Mouse (Mus musculus): ENCODE measurements around the gene Itgbl1. TPM values are rescaled to one million over a fixed set of nuclear protein-coding genes. Genes with fewer than 3 reads are reported as not detected.

The Itgbl1 gene
- polyA plus RNA-seq, 1 experiment from 2014 or later = 0.40 TPM

DNA sequence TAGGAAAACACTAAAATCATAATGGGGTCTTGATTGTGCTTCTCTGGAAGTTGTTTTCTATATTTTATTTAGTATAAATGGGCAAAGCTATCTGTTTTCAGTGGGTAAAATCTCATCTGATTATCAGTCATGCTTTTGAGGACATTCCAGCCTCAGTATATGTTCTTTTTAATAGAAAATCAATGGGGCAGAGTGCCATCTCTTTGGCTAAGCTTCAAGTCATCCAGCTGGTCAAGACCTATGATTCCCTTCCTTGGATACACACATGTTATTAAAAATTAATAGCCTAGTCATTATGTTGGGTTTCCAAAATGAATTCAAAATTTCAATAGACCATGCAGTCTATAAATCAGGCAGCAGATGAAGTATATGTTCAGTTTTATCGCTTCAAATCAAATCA, 204.8 kb downstream of the Itgbl1 start:
- Histone ChIP-seq H3K4me1 (ENCODE audit: control insufficient read depth, insufficient read depth, low read length) (no peaks in the 10 kb centered on the region), H3K9me3 (replicated peaks; ENCODE audit: control insufficient read depth, low read length) (no peaks in the 10 kb centered on the region), H3K36me3 (ENCODE audit: control insufficient read depth, insufficient read depth, low read length) (no peaks in the 10 kb centered on the region), H3K27ac (ENCODE audit: low read length) (no peak overlapping the region), H3K4me3 (replicated peaks; ENCODE audit: low read length) (no peak overlapping the region), H3K9ac (ENCODE audit: low read length) (no peak overlapping the region), H3K4me2 (ENCODE audit: low read depth, low read length) (no peak overlapping the region), H3K27me3 (ENCODE audit: control insufficient read depth, insufficient read depth, low read length) (no peaks in the 10 kb centered on the region)
- 88% methylated on average over 1 of the region's 1 CpGs for WGBS
- ATAC-seq (ENCODE audit: insufficient read depth, low FRiP score) = no peak

DNA sequence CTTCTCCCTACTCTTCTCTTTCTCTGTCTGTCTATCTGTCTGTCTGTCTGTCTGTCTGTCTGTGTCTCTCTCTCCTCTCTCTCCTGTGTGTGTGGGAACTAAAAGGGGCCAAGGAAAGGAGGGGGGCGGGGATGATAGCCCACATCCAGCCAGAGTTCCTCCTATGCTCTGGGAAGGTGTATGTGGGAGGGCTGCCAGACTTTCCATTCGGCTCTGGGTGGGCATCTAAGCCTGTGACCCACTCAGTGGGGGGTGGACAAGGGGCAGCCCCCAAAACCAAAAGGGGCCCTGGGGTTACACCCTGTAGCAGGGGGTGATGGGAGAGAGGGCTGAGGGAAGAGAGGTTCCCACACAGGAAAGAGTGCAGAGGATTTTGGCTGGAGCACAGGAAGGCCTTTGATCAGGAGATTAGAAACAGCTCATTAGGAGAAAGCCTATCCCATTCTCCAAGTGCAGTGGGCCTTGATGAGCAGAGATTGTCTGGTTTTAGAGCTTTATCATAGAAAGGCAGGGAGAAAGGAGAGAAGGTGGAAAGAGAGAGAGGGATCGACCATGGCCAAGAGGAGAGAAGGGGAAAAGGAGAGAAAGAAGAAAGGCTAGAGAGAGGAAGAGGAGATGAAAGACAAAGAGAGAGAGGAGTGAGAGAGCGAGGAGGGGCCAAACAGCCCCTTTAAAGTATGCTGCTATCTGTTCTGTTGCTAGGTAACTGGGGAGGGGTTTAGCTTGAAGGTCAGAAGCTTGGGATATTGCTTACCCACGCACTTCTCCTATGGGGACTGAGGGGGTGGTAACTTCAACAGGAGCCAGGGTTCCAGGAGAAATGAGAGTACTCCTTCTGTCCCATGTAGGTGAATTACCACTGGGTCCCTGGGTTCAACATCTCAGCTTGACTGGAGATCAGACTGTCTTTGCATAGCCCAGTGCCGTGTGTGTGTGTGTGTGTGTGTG, 206.3 kb downstream of the Itgbl1 start:
- whole genome bisulfite sequencing = 46% methylated on average over 6 of the region's 6 CpGs
- Histone ChIP-seq H3K4me2 (ENCODE audit: low read depth, low read length) (no peak overlapping the region), H3K36me3 (ENCODE audit: control insufficient read depth, insufficient read depth, low read length) (no peaks in the 10 kb centered on the region), H3K4me3 (replicated peaks; ENCODE audit: low read length) (no peak overlapping the region), H3K4me1 (ENCODE audit: control insufficient read depth, insufficient read depth, low read length) (no peaks in the 10 kb centered on the region), H3K27ac (ENCODE audit: low read length) (no peak overlapping the region), H3K9ac (ENCODE audit: low read length) (no peak overlapping the region), H3K27me3 (ENCODE audit: control insufficient read depth, insufficient read depth, low read length) (no peaks in the 10 kb centered on the region), H3K9me3 (replicated peaks; ENCODE audit: control insufficient read depth, low read length) (no peaks in the 10 kb centered on the region)
- ATAC-seq (ENCODE audit: insufficient read depth, low FRiP score) = no peak

DNA sequence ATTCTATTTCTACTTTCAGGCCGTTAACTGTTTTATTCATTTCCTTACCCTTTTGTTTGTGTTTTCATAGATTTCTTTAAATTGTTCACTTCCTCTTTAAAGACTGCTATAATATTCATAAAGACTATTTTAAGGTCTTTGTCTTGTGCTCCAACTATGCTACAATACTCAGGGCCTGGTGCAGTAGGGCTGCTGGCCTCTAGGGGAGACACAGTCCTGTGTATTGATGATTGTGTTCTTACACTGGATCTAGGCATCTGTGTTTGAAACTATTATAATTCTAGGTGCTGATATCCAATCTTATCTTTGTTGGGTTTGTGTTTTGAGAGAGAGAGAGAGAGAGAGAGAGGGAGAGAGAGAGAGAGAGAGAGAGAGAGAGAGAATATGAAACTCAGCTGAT, 268.1 kb downstream of the Itgbl1 start:
- H3K9me3 ChIP-seq (replicated peaks; ENCODE audit: control insufficient read depth, low read length) = no peaks in the 10 kb centered on the region
- WGBS = 84% methylated on average over 1 of the region's 1 CpGs
- no peak overlapping the region for H3K4me2 ChIP-seq (ENCODE audit: low read depth, low read length)
- no peak overlapping the region for H3K4me3 ChIP-seq (replicated peaks; ENCODE audit: low read length)
- no peak for ATAC-seq (ENCODE audit: insufficient read depth, low FRiP score)
- H3K36me3 ChIP-seq (ENCODE audit: control insufficient read depth, insufficient read depth, low read length) = no peaks in the 10 kb centered on the region
- no peaks in the 10 kb centered on the region for H3K27me3 ChIP-seq (ENCODE audit: control insufficient read depth, insufficient read depth, low read length)
- no peaks in the 10 kb centered on the region for H3K4me1 ChIP-seq (ENCODE audit: control insufficient read depth, insufficient read depth, low read length)
- no peak overlapping the region for H3K9ac ChIP-seq (ENCODE audit: low read length)
- H3K27ac ChIP-seq (ENCODE audit: low read length) = no peak overlapping the region

DNA sequence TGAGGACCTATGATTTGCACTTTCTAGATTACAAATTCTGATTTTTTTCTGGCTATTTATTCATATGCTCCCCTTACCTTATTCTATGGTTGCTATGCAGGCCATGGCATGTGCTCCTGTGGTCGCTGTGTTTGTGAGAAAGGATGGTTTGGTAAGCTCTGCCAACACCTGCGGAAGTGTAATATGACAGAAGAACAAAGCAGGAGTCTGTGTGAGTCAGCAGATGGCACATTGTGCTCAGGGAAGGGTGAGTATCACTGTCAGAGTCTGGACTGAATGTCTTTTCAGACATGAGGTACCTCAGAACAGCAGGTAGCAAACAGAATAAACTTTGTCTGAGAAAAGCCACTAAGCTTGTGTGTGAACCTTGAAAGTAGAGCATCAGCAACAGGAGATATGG, 306.8 kb downstream of the Itgbl1 start:
- Histone ChIP-seq H3K4me2 (ENCODE audit: low read depth, low read length) (no peak overlapping the region), H3K36me3 (ENCODE audit: control insufficient read depth, insufficient read depth, low read length) (no peaks in the 10 kb centered on the region), H3K4me3 (replicated peaks; ENCODE audit: low read length) (no peak overlapping the region), H3K9me3 (replicated peaks; ENCODE audit: control insufficient read depth, low read length) (no peaks in the 10 kb centered on the region), H3K9ac (ENCODE audit: low read length) (no peak overlapping the region), H3K27me3 (ENCODE audit: control insufficient read depth, insufficient read depth, low read length) (no peaks in the 10 kb centered on the region), H3K27ac (ENCODE audit: low read length) (no peak overlapping the region), H3K4me1 (ENCODE audit: control insufficient read depth, insufficient read depth, low read length) (no peaks in the 10 kb centered on the region)
- ATAC-seq (ENCODE audit: insufficient read depth, low FRiP score) = no peak
- 52% methylated on average over 2 of the region's 2 CpGs for WGBS

DNA sequence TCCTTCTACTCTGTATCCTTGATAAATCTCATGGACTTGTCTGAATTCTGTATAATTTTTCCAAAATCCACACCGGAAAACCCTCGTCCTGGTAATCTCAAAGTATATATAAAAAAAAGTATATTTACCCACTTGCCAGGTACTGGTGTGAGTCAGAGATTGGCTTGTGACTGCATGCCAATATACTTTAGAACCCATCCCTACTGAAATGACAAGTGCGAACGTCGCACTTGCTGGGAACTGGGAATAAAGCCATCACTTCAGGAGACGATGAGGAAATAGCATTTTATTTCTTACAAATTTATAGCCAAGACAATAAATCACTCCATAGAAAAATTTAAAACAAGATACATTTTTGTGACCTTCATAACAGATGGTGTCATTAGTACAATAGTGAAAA, 308.2 kb downstream of the Itgbl1 start:
- H3K36me3 ChIP-seq (ENCODE audit: control insufficient read depth, insufficient read depth, low read length) = no peaks in the 10 kb centered on the region
- 77% methylated on average over 6 of the region's 6 CpGs for WGBS

DNA sequence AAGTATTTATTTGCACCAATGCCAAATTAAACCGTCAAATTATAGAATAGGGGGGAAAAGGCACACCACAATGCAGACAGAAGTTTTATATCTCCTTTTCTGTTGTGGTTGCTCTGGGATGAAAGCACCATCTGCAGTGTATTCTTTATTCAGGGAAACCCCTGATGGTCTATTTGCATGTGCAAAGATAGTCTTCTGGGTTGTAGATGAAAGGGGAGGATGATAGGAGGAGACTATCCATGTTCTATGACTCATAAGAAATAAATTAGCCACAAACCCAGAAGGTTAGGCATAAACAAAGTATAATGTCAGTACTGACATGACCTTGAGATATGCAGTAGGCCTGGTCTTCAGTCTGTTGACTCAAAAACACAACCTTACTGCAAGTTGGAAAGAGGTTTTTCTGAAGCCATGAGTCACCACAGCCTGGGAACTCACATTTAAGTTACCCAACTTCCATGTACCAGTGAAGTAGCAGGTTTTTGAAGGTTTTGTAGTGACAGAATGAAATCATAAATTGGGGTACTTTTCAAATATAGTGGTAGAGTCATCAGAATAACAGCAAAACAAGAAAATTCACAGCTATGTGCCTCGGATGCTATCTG, 330.9 kb downstream of the Itgbl1 start:
- 77% methylated on average over 2 of the region's 2 CpGs for WGBS

More for the DNA sequence above, 308.2 kb downstream of the Itgbl1 start:
- H3K4me2 ChIP-seq (ENCODE audit: low read depth, low read length) = no peak overlapping the region
- H3K9me3 ChIP-seq (replicated peaks; ENCODE audit: control insufficient read depth, low read length) = no peaks in the 10 kb centered on the region
- no peak overlapping the region for H3K4me3 ChIP-seq (replicated peaks; ENCODE audit: low read length)
- no peak overlapping the region for H3K9ac ChIP-seq (ENCODE audit: low read length)
- no peaks in the 10 kb centered on the region for H3K27me3 ChIP-seq (ENCODE audit: control insufficient read depth, insufficient read depth, low read length)
- H3K27ac ChIP-seq (ENCODE audit: low read length) = no peak overlapping the region
- H3K4me1 ChIP-seq (ENCODE audit: control insufficient read depth, insufficient read depth, low read length) = no peaks in the 10 kb centered on the region
- no peak for ATAC-seq (ENCODE audit: insufficient read depth, low FRiP score)

More for the DNA sequence above, 330.9 kb downstream of the Itgbl1 start:
- H3K9me3 ChIP-seq (replicated peaks; ENCODE audit: control insufficient read depth, low read length) = no peaks in the 10 kb centered on the region
- H3K27ac ChIP-seq (ENCODE audit: low read length) = no peak overlapping the region
- no peaks in the 10 kb centered on the region for H3K36me3 ChIP-seq (ENCODE audit: control insufficient read depth, insufficient read depth, low read length)
- no peaks in the 10 kb centered on the region for H3K27me3 ChIP-seq (ENCODE audit: control insufficient read depth, insufficient read depth, low read length)
- no peak overlapping the region for H3K4me2 ChIP-seq (ENCODE audit: low read depth, low read length)
- H3K4me1 ChIP-seq (ENCODE audit: control insufficient read depth, insufficient read depth, low read length) = no peaks in the 10 kb centered on the region
- no peak for ATAC-seq (ENCODE audit: insufficient read depth, low FRiP score)
- H3K4me3 ChIP-seq (replicated peaks; ENCODE audit: low read length) = no peak overlapping the region
- no peak overlapping the region for H3K9ac ChIP-seq (ENCODE audit: low read length)

Other genes starting within 250 kb of the Itgbl1 start
- 1.1 and 1.2 TPM in 2 replicates for gene Nalcn, start 32.8 kb upstream of the Itgbl1 start, polyA plus RNA-seq (2015; fragmentation: Nextera tagmentation; extraction: Ambion mirVana)